Mouse (Mus musculus): Measurements from ENCODE around the gene Tusc2.

Tusc2 gene

DNA sequence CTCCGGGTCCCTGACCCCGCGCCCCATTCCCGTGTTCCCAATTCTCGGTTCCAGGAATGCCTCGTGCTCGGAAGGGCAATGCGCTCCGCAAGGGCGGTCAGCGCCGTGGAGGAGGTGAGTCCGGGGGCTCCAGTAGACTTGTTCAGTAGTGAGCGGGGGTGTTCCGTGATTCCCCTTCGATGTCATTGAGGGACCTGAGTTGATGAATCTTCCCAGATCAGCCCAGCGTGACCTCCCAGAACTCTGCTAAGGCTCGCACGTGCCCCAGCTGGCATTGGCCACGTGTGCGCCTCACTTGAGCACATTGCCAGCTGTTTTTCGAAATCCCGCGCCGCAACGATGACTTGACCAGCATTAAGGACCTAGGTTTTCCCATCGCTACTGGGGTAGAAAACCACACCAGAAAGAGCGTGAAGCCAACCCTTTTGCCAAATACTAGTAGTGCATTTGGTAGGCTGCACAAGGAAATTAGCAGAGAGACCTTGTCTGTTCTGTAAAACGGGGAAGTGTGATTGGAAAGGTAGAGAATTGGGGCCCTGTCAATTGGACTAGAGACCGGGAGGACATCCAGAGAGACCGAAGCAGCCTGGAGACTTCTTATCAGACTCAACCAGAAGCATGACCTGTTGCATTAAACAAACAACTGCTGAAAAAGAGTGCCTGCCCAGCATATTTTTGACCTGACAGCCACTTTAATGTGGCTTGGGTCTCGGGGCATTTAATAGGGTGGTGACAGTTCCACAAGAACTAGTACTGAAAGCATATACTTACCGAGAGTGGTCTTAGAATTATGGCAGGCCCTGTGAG is 25.0 kb downstream of the Tusc2 start:
- DNase-seq (ENCODE audit: low read depth, low spot score) = no peak

- no peak for DNase-seq (ENCODE audit: low read depth, low spot score)
Observed at GRCm38 (mm10) chr9:107590058-107590772, 27.2 kb downstream of the Tusc2 start.

GRCm38 (mm10) chr9:107590773-107591060 is 27.7 kb downstream of the Tusc2 start:
- DNase-seq (ENCODE audit: low read depth, low spot score) = no peak

GRCm38 (mm10) chr9:107593101-107593976 is 30.3 kb downstream of the Tusc2 start:
- DNase-seq (ENCODE audit: low read depth, low spot score) = no peak

GRCm38 (mm10) chr9:107594281-107595062 is 31.4 kb downstream of the Tusc2 start:
- DNase-seq (ENCODE audit: low read depth, low spot score) = no peak

GRCm38 (mm10) chr9:107596619-107597569 is 33.8 kb downstream of the Tusc2 start:
- no peak for DNase-seq (ENCODE audit: low read depth, low spot score)

GRCm38 (mm10) chr9:107598385-107598784 is 35.3 kb downstream of the Tusc2 start:
- DNase-seq (ENCODE audit: low read depth, low spot score) = no peak

- DNase-seq (ENCODE audit: low read depth, low spot score) = no peak
Observed at GRCm38 (mm10) chr9:107599433-107599832, 36.4 kb downstream of the Tusc2 start.

DNA sequence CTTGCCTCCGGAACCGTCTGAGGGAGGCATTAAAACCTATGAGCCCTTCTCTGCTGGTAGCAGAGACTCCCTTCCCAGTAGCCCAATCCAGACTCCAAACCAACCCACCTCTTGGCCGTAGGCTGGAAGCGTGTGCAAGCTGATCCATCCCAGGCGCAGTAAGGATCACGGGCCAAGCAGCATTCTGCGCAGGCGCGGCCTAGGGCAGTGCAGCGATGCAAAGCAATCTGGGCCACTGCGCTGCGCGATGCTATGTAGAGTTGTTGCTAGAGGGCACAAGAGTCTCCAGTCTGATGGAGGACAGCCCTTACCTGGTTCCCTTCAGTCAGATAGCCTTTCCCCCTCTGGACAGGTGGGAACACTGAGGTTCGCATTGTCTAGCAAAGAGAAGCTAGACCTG is 36.8 kb downstream of the Tusc2 start:
- DNase-seq (ENCODE audit: low read depth, low spot score) = no peak

GRCm38 (mm10) chr9:107600745-107601144 is 37.7 kb downstream of the Tusc2 start:
- DNase-seq (ENCODE audit: low read depth, low spot score) = no peak

DNA sequence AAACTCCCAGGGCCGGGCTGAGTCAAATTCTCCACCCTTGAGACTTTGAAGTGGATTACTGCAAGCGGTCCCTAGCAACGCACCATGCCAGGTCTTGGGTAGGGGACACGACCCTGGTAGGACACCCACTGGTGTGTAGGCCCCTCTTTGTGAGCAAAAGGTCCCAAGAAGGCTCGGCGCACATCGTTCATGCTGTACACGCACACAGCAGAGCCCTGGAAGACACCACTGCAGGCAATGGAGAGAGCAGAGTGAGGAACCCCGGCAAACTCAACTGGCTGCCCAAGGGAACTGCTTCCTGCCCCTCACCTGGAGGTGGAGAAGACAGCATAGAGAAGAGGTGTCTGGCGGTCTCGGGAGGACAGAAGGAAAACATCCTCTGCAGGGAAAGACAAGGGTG is 38.2 kb downstream of the Tusc2 start:
- DNase-seq (ENCODE audit: low read depth, low spot score) = no peak

DNA sequence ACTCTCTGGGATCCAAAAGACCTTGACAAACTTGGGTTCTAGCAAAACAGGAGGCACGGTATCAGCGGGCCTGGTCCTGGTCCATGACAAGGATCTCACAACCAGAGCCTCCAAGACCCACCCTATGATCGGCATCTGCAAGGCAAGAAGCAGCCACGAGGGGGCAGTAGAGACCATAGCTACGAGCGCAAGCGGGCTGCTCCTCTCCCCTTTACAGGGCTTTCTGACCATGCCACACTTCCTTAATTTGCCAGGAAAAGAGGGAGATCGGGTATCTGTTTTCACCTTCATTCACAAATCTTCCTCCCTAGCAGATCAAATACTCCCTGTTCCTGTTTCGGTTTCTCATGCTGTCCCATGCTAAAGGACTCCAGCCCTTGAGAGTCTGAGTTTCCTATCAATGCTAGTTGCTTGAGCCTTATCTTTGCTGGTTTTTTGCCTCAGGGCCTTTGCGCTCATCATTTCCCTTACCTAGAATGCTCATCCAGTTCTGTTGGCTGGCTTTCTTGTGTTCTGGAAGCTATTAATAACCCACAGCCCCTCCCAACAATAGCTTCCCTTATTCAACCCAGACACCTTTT is 39.1 kb downstream of the Tusc2 start:
- peak; percentile 82 for DNase-seq (ENCODE audit: low read depth, low spot score)

GRCm38 (mm10) chr9:107603251-107603650 is 40.2 kb downstream of the Tusc2 start:
- no peak for DNase-seq (ENCODE audit: low read depth, low spot score)

DNA sequence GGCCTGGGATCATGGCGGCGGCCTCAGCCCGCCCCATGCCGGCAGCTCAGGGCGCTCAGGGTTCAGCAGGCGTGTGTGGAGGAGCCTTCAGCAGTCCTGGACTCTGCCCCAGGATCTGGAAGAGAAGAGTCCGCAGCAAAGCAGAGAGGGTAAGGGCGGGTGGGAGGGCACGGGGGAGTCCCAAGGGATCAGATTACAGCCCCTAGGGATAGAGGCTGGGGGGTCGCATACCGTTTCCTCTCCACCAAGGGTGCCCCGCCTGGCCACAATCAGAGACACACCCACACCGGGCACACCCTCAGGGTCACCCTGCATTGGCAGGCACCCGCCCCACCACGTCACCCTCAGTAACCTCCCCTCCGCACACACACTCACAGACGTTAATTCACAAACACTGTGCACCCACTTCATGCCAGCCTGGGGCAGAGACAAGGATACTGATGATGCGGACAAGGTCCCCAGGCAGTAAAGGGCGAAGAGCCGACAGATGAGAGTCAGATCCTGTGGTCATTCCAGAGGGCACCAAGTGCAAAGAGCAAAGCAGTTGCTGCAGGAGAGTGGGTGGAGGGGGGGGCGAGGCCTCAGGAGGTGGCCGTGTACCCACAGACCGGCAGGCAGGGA is 42.1 kb downstream of the Tusc2 start:
- DNase-seq (ENCODE audit: low read depth, low spot score) = no peak

GRCm38 (mm10) chr9:107606591-107606990 is 43.5 kb downstream of the Tusc2 start:
- no peak for DNase-seq (ENCODE audit: low read depth, low spot score)

- no peak for DNase-seq (ENCODE audit: low read depth, low spot score)
Observed at GRCm38 (mm10) chr9:107607036-107607435, 44.0 kb downstream of the Tusc2 start.

GRCm38 (mm10) chr9:107607653-107608245 is 44.7 kb downstream of the Tusc2 start:
- no peak for DNase-seq (ENCODE audit: low read depth, low spot score)

DNA sequence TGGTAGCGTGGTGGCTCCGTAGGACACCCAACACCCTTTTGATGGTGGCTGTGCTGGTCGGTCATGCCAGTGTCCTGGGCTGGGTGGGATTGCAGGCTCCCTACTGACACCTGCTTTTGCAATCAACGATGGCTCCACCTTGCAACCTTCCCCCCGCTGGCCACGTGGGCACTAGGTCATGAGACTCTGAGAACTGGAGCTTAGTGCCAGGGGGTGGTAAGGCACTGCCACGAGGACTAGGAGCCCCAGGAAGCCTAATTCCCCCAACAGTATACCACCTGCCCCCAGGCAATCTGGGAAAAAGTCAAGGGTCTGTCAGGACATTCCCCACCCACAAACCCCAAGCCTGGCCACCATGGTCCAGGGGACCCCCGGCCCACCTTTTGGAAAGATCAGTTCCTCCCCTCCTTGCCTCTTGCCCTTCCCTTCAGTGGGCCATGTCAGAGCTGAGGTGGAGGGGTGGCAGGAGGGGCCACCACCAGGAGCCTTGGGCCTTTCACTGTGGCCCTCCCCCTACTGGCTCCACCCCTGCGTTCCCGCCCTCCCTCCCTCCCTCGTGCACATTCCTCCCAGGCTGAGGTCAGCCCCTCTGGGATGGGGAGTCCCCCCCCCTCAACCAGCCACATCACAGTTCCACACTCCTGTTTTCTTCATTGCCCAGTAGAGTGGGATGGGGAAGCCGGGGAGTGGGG is 45.8 kb downstream of the Tusc2 start, which contains the start of gene Sema3b:
Gene Sema3b (minus strand): TSS at position 489 of the 692 bp plus-strand sequence.
- DNase-seq (ENCODE audit: low read depth, low spot score) = no peak

All from CD4-positive helper T cell, adult 2 months (primary cell).